Mouse (Mus musculus): ENCODE measurements at regions not wholly inside any gene's neighbourhood (a gene's known extent, or its start where the extent isn't known, plus 50 kb on each side); places are given as distances from the start of the nearest gene placed in this dataset.

DNA sequence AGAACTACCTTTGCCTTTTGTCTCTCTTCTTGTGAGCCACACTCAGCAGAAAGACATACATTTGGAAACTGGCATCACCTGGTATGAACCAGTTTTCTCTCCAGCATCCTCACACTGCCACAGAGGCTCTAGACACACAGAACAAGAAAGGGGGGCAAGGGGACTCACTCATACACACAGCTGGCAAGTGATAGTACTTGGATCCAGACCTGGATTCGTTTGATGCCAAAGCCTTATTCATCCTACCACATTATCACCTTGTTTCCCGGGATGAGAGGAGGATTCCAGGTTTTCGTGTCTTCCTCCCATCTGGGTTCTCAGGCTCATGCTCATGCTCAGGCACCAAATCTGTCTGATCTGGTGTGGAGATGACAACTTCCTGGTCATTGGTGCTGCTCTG, 97.8 kb upstream of the Opcml start:
- DNase-seq (ENCODE audit: low spot score): no peak

DNA sequence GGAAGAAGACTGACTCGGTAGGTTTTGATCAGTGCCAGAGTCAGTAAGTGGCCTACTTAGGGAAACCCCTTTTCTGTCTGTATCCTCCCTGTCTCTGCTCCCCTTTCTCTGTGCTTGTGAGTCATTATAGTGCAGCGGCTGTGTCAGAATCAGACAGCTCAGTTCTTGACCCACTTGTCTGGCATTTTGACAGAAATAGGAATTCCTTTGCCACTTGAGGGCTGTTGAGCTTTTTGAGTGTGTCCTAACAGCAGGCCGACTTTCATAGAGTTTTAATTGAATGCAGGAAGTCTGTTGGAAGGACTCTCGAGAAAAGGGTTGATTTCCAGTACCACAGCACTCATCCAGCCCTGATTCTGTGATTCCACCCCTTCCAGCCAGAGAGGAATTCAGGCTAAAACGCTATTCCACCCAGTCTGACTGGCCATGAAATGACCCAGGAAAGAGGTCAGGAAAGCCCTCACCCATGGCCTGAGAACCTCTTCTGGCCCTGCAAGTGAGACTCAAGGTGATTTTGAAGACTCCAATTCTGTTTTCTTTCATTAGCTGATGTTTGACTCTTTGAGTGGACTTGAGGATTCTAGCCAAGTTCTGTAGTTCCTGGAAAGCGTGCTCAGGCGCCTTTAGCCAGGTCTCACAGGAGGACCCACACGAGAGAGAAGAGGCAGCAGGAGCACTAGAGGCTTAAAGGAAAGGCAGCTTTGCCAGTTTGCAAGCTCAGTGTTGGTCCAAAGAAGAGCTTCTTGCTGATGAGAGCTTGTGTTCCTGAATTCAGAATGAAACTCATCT, 95.6 kb upstream of the Opcml start:
- DNase-seq (ENCODE audit: low spot score): no peak

DNA sequence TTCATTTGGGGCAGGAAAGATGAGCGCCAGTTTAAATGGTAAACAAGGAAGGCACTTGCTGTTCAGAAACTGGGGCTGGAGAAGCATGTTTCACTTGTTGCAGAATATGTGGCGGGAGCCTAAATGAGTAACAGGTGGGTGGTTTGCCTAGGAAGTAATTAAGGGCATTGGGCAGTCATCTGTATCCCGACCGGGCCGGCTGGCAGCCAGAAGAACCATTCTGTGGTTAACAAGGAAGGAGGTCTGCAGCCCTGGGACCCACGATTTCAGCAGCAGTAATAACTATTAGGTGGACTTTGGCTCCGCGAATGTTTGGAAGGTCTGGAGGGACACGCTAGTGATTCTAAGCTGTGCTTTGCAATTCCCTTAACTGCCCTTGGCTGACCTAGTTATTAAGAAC, 89.0 kb upstream of the Opcml start:
- DNase-seq (ENCODE audit: low spot score): no peak

DNA sequence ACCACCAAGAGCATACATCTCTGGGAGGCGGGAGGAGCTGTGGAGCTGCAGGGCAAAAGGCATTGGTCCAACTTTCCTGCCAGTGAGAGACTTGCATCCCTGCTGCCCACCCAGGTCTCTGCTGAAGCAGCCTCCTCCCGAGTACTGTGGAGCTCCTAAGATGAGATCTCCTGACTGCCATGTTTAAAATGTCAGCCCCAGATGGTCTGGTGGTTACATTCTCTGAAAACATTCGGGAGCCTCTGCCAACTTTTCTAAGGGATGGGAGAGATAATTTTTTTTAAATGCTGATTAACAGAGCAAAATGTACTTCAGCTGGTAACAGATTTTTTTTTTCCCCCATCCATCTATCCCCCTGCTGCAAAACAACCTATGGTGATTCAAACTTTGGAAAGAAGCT, 88.4 kb upstream of the Opcml start:
- DNase-seq (ENCODE audit: low spot score): no peak

DNA sequence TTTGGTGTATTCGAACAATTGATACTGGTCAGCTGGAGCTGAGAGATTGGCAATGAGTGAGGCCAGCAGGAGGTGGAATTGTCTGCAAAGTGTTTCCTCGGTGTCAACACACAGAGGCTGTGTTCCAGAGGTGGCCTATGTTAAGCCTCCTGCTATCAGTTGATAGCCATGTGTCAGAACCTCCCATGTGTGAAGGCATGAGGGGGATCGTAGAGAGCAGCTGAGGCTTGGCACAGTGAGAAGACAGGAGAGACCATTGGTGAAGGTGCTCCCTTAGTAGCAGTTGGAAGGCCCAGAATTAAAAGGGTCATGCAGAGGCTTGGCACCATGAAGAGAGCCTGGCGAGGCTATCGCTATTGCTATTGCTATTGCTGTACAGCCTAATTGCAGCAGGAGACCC, 86.6 kb upstream of the Opcml start:
- no peak for DNase-seq (ENCODE audit: low spot score)

DNA sequence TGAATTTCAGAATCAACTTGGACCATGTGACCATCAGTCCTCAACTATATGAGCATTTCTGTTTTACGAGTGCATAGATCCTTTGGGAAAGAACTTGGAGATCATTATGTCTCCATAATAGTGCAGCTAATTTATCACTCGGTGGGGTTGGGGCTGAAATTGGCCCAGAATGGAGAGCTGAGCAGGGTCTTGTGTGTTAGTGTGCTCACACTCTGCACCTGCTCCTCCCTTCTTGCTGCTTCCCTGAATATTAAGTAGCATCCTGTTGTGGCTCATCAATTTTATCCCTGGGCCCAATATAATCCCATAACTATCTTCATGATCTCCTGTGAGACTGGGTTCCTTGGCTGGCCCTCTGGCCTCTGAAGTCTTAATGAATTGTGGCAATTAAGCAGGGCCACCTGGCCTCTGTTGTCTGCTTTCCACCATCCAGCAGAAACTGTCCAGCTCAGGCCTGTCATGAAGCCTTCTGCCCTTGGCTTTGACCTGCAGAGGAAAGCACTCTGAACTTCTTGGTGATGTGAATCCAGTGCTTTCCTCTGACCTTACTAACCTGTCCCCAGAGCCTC, 66.7 kb upstream of the Opcml start:
- DNase-seq (ENCODE audit: low spot score): no peak

DNA sequence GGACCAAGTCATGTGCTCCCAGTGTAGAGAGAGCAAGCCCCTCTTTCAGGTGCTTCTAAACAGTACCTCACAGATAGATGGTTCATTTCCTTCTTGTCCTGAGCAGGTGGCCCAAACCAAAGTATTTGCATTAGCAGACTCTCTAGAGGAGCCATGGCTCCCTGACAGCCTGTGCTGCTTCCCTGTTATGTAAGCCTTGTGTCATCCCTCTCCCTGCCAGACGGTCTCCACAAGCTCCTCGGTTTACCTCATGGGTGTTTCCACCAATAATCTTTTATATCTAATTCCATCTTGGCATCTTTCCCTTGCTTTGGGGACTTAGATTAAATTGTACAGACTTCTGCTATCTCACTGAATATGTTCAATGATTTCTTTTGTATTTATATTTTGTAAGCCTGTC, 66.0 kb upstream of the Opcml start:
- DNase-seq (ENCODE audit: low spot score): no peak

DNA sequence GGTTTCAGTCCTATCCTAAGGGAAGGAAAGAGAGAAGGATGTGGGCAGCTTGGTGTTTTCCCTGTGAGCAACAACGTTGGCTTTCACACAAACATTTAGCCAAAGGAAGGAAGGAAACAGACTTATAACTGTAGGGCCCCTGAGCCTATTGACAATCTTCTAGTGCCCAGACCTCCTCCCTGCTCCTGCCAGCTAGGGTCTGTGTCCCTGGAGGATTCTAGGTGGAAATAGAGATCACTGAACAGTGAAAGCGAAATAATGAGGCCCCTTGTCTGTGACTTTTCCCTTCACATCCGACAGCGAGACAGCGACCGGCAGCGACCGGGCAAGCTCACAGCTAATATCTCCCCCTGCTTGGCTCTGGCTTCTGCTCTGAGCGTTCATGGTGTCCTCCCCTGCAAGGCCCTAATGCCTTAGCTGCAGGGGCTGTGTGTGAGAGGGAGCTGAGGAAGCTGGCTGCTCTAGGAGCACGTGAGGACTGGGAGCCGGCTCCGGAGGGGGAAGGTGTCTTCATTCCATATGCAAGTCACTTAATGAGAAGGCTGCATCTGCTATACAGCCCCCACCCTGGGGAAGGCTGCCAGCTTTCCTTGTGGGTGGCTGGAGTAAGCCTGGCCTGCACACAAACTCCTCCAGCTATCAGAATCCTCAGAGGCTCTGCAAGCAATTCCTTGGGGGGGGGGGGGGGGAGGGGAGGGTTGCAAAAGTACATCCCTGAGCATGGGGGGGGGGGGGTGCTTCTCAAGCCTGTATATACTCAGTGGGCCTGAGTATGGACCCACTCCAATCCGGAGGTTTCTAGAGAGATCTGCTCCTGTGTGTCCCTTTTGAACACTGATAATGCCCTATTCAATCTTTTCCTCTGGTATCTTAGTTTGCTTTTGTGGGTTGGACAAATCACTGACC, 61.7 kb upstream of the Opcml start:
- DNase-seq (ENCODE audit: low spot score): no peak

DNA sequence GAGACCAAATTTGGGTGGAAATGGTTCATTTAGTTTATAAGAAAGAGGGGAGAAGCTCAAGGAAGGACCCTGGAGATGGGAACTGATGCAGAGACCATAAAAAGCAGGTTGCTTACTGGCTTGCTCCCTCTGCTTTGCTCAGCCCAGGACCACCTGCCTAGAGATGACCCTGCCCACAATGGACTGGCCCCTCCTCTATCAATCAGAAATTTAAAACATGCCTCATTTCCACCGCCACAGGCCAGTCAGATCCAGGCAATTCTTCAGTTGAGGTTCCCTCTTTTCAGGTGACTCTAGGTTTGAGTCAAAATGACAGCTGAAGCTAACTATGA, 61.1 kb upstream of the Opcml start:
- DNase-seq (ENCODE audit: low spot score): no peak

DNA sequence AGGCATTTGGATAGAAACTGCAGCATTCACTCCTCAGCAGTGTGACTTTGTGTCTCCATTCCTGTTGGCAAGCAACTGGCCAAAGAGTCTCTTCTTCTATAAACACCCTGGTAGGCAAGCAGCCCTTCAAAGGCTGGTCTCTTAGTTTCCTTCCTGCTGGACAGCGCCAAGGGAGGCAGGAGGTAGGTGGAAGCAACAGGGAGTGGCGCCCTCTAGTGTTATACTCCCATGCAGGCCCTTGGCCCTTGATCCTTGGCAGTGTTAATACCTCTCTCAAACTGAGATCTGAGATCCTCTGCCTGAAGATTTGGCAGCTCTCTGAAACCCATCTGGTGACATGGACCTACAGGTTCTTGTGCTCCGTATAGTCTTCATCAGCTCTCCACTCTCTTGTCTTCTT, 51.3 kb upstream of the Opcml start:
- no peak for DNase-seq (ENCODE audit: low spot score)

Measured in thymus, postnatal 0 days (tissue).